Mouse (Mus musculus) CH12.LX (cell line): ENCODE measurements around the gene Cd209c. TPM values are rescaled to one million over a fixed set of nuclear protein-coding genes. Genes with fewer than 3 reads are reported as not detected.
A peak's percentile ranks its signal among the peaks of the same experiment; 100 is the strongest.

ENCODE experiments used
- DNase-seq: peaks from one replicate; pipeline ENCODE4 v3.0.0-alpha.2; 2013; ENCODE audit errors: extremely low read depth
- H3K27ac ChIP-seq: 2 replicates; pipeline ENCODE4 v1.5.1; 2012; ENCODE audit warnings: low read depth, mild to moderate bottlenecking, control low read depth, moderate library complexity; ENCODE audit not compliant: insufficient read depth
- H3K27me3 ChIP-seq: replicated peaks from 2 replicates; pipeline ENCODE3; 2012; ENCODE audit warnings: inconsistent platforms
- H3K36me3 ChIP-seq, 2 experiments: replicated peaks in 1 of 2; 2 replicates each; pipeline versions ENCODE3 to v1.6.1; 2012; ENCODE audit warnings: inconsistent platforms in 1 of 2, low read length in 1 of 2, mild to moderate bottlenecking in 1 of 2, mixed read lengths in 1 of 2, moderate library complexity in 1 of 2; ENCODE audit not compliant: control insufficient read depth in 1 of 2, insufficient read depth in 1 of 2
- H3K4me1 ChIP-seq, 2 experiments: 2 replicates each; pipeline ENCODE4 v1.6.1; 2012; ENCODE audit warnings: inconsistent platforms in 1 of 2, moderate library complexity in 1 of 2; ENCODE audit not compliant: insufficient read depth in 2 of 2, control insufficient read depth in 1 of 2
- H3K4me2 ChIP-seq: 2 replicates; pipeline ENCODE4 v1.6.1; 2012; ENCODE audit warnings: low read depth, mild to moderate bottlenecking, control low read depth; ENCODE audit not compliant: poor library complexity, insufficient read depth, severe bottlenecking
- H3K4me3 ChIP-seq, 3 experiments: fragments of 150-350 bp in 1 of 3; sonication (generic) in 1 of 3; replicated peaks in 1 of 3; 2 replicates each; pipeline versions ENCODE3 to v1.5.1; 2011 to 2012; ENCODE audit warnings: low read depth in 2 of 3, low read length in 2 of 3, mild to moderate bottlenecking in 2 of 3, moderate library complexity in 2 of 3, control low read depth in 1 of 3, improper control_type of control experiment in 1 of 3, inconsistent platforms in 1 of 3, mixed read lengths in 1 of 3; ENCODE audit not compliant: poor library complexity in 1 of 3
- H3K79me2 ChIP-seq: replicated peaks from 2 replicates; pipeline ENCODE4 v1.6.1; 2012; ENCODE audit warnings: mild to moderate bottlenecking, moderate library complexity; ENCODE audit not compliant: control insufficient read depth, poor library complexity, insufficient read depth, severe bottlenecking; ENCODE audit errors: extremely low read depth
- H3K9ac ChIP-seq: 2 replicates; pipeline ENCODE4 v1.6.1; 2012; ENCODE audit warnings: low read depth, mild to moderate bottlenecking, control low read depth, moderate library complexity; ENCODE audit not compliant: insufficient read depth
- H3K9me3 ChIP-seq: replicated peaks from 2 replicates; pipeline ENCODE3; 2012; ENCODE audit warnings: low read length, inconsistent platforms, mixed read lengths
- BHLHE40 ChIP-seq: IDR thresholded peaks from 2 replicates; pipeline ENCODE4 v1.6.1; 2011; ENCODE audit warnings: mild to moderate bottlenecking, low read depth, low read length, improper control_type of control experiment
- CHD2 ChIP-seq: IDR thresholded peaks from 2 replicates; pipeline ENCODE4 v1.6.1; 2011; ENCODE audit warnings: low read length, improper control_type of control experiment
- CTCF ChIP-seq, 2 experiments: IDR thresholded peaks in 1 of 2; conservative IDR thresholded peaks in 1 of 2; 2 replicates each; pipeline ENCODE4 v1.5.1; 2011 to 2012; ENCODE audit warnings: low read depth in 2 of 2, low read length in 2 of 2, improper control_type of control experiment in 1 of 2, inconsistent platforms in 1 of 2, mild to moderate bottlenecking in 1 of 2, moderate library complexity in 1 of 2
- E2F4 ChIP-seq: IDR thresholded peaks from 2 replicates; pipeline ENCODE4 v1.6.1; 2011; ENCODE audit warnings: low read depth, low read length, improper control_type of control experiment; ENCODE audit not compliant: insufficient replicate concordance
- EP300 ChIP-seq: IDR thresholded peaks from 2 replicates; pipeline ENCODE4 v1.6.1; 2011; ENCODE audit warnings: low read length, improper control_type of control experiment
- JUN ChIP-seq: IDR thresholded peaks from 2 replicates; pipeline ENCODE4 v1.6.1; 2011; ENCODE audit warnings: low read depth, mild to moderate bottlenecking, low read length, improper control_type of control experiment, moderate library complexity; ENCODE audit not compliant: insufficient read depth
- MAFK ChIP-seq: IDR thresholded peaks from 2 replicates; pipeline ENCODE4 v1.6.1; 2011; ENCODE audit warnings: low read length, improper control_type of control experiment; ENCODE audit not compliant: insufficient replicate concordance
- MEF2A ChIP-seq: IDR thresholded peaks from 2 replicates; pipeline ENCODE4 v1.6.1; 2014; ENCODE audit warnings: low read depth, mild to moderate bottlenecking, inconsistent platforms, low read length, improper control_type of control experiment, borderline replicate concordance
- NELFE ChIP-seq: IDR thresholded peaks from 2 replicates; pipeline ENCODE4 v1.6.1; 2011; ENCODE audit warnings: low read depth, low read length, improper control_type of control experiment
- NRF1 ChIP-seq: IDR thresholded peaks from 2 replicates; pipeline ENCODE4 v1.6.1; 2014; ENCODE audit warnings: low read depth, mild to moderate bottlenecking, inconsistent platforms, low read length, improper control_type of control experiment, moderate library complexity
- PAX5 ChIP-seq: IDR thresholded peaks from 2 replicates; pipeline ENCODE4 v1.6.1; 2012; ENCODE audit warnings: low read length, inconsistent platforms, mixed read lengths
- POLR2A ChIP-seq: IDR thresholded peaks from 2 replicates; pipeline ENCODE4 v1.6.1; 2011; ENCODE audit warnings: low read depth, mild to moderate bottlenecking, improper control_type of control experiment, low read length
- POLR2AphosphoS2 ChIP-seq: IDR thresholded peaks from 2 replicates; pipeline ENCODE4 v1.6.1; 2011; ENCODE audit warnings: low read depth, low read length, improper control_type of control experiment
- RAD21 ChIP-seq: IDR thresholded peaks from 2 replicates; pipeline ENCODE4 v1.6.1; 2011; ENCODE audit warnings: low read depth, mild to moderate bottlenecking, low read length, improper control_type of control experiment, moderate library complexity
- RCOR1 ChIP-seq: conservative IDR thresholded peaks from 2 replicates; pipeline ENCODE4 v1.6.1; 2012; ENCODE audit warnings: low read depth, mild to moderate bottlenecking, inconsistent platforms, low read length, improper control_type of control experiment
- SIN3A ChIP-seq: IDR thresholded peaks from 2 replicates; pipeline ENCODE4 v1.6.1; 2012; ENCODE audit warnings: low read length, improper control_type of control experiment, inconsistent platforms
- SMC3 ChIP-seq: IDR thresholded peaks from 2 replicates; pipeline ENCODE4 v1.6.1; 2011; ENCODE audit warnings: low read depth, low read length, improper control_type of control experiment
- TCF12 ChIP-seq: IDR thresholded peaks from 2 replicates; pipeline ENCODE4 v1.6.1; 2014; ENCODE audit warnings: low read depth, mild to moderate bottlenecking, inconsistent platforms, low read length, improper control_type of control experiment
- UBTF ChIP-seq: IDR thresholded peaks from 2 replicates; pipeline ENCODE4 v1.6.1; 2012; ENCODE audit warnings: low read depth, mild to moderate bottlenecking, inconsistent platforms, low read length, improper control_type of control experiment, moderate library complexity
- ZC3H11A ChIP-seq: IDR thresholded peaks from 2 replicates; pipeline ENCODE4 v1.6.1; 2012; ENCODE audit warnings: low read depth, mild to moderate bottlenecking, inconsistent platforms, low read length, improper control_type of control experiment
- ZNF384 ChIP-seq: IDR thresholded peaks from 2 replicates; pipeline ENCODE4 v1.6.1; 2012; ENCODE audit warnings: low read depth, low read length, improper control_type of control experiment, inconsistent platforms
- dilution Hi-C: fragments of 300-500 bp; cut with MboI; formaldehyde crosslinking; loops from 2 replicates; pipeline ENCODE4 v1.14.3; 2020; ENCODE audit warnings: low sequenced_read_pairs; ENCODE audit not compliant: extremely low pct_unique_long_range_greater_than_20kb, extremely low pct_ligation_motif_present
- in situ Hi-C: fragments of 300-500 bp; cut with MboI; formaldehyde crosslinking; loops from 3 replicates; pipeline ENCODE4 v1.14.3; 2019; ENCODE audit warnings: low sequenced_read_pairs, low pct_ligation_motif_present, low pct_unique_long_range_greater_than_20kb, mixed read lengths
- polyA plus RNA-seq: library from polyadenylated mRNA; unstranded; fragments of >175 nt; gene quantifications from 2 replicates; pipeline ENCODE4 v1.2.1, GENCODE M21; 2012; ENCODE audit warnings: low read depth; ENCODE audit not compliant: insufficient read length
- total RNA-seq, 2 experiments: library from RNA; depleted of rRNA; stranded (reverse); fragments of 300-350 nt in 1 of 2; fragments of >200 nt in 1 of 2; gene quantifications; 2 replicates each; pipeline ENCODE4 v1.2.3; 2012 to 2014

The Cd209c gene
- total and polyA plus RNA-seq, 3 experiments: 0.29 TPM; not detected in 2

DNA sequence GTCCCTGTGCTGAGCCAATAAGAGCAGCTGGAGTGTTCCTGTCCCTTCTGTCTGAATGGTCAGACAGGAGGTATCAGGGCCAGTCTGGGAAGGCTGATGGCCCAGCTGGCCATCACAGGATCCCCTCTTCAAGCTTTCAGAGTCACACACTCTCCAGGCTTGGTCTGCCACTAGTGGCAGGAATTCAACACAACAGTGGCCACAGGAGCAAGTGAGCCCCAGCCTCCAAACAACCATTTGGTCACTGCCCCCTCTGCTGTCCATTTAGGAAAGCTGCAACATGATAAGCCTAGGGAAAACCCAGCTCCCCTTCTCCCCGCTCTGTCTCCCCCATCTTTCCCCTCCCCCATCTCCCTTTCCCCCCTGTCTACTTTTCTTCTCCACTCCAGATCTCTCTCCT lies 1.5 kb upstream of the Cd209c start:
- H3K9me3 ChIP-seq: no peaks in the 10 kb centered on the region
- DNase-seq: peak; percentile 38
- in situ Hi-C loops (loop anchor here (10.0 kb wide), 1 partner anchor 241 kb away; no protein-coding TSS in a partner anchor), dilution Hi-C loops (no loop called here)
- H3K27ac ChIP-seq: no peak overlapping the region
- H3K79me2 ChIP-seq: no peaks in the 10 kb centered on the region
- H3K4me2 ChIP-seq: no peak overlapping the region
- no peak for TF ChIP-seq RCOR1
- no peak for TF ChIP-seq SIN3A
- no peak for TF ChIP-seq ZNF384
- no peak for TF ChIP-seq EP300
- TF ChIP-seq RAD21: peak; percentile 51
- TF ChIP-seq CTCF (conservative IDR thresholded peaks at IDR 0.05 in 1 of 2, IDR thresholded peaks at IDR 0.05 in 1 of 2; ENCODE audit: low read depth in 2 of 2, low read length in 2 of 2): peak in 1 of 2 experiments; percentile 72; a peak in 2 of 4 replicates
- TF ChIP-seq PAX5: no peak
- no peak for TF ChIP-seq TCF12
- peak; percentile 72 for TF ChIP-seq SMC3
- H3K4me3 ChIP-seq: no peak overlapping the region
- no peaks in the 10 kb centered on the region for H3K4me1 ChIP-seq
- H3K27me3 ChIP-seq: peaks cover 18% of the 10 kb centered on the region
- H3K9ac ChIP-seq: no peak overlapping the region
- no peaks in the 10 kb centered on the region for H3K36me3 ChIP-seq

- peaks cover 22% of the 10 kb centered on the region for H3K27me3 ChIP-seq
- H3K4me2 ChIP-seq: no peak overlapping the region
- in situ Hi-C loops (no loop called here), dilution Hi-C loops (no loop called here)
- no peak overlapping the region for H3K9ac ChIP-seq
- TF ChIP-seq PAX5 (no peak), POLR2A (no peak), TCF12 (no peak), NRF1 (no peak), CHD2 (no peak), SMC3 (no peak), MEF2A (no peak), POLR2AphosphoS2 (no peak), MAFK (no peak), NELFE (no peak), CTCF (conservative IDR thresholded peaks at IDR 0.05 in 1 of 2, IDR thresholded peaks at IDR 0.05 in 1 of 2; ENCODE audit: low read depth in 2 of 2, low read length in 2 of 2) (no peak), JUN (no peak), UBTF (no peak), ZC3H11A (no peak), EP300 (no peak), SIN3A (no peak), BHLHE40 (no peak), E2F4 (no peak)
- DNase-seq: no peak
- H3K36me3 ChIP-seq: no peaks in the 10 kb centered on the region
- no peak overlapping the region for H3K4me3 ChIP-seq
- no peak overlapping the region for H3K27ac ChIP-seq
- no peaks in the 10 kb centered on the region for H3K4me1 ChIP-seq
- no peaks in the 10 kb centered on the region for H3K79me2 ChIP-seq
- peaks cover 3% of the 10 kb centered on the region for H3K9me3 ChIP-seq
These were observed 14.5 kb downstream of the Cd209c start for GRCm38 (mm10) chr8:3940023-3940422.
